Mouse (Mus musculus) limb, embryonic 11.5 days (tissue): ENCODE measurements around the gene Mrps18b. TPM values are rescaled to one million over a fixed set of nuclear protein-coding genes. Genes with fewer than 3 reads are reported as not detected.
A peak's percentile ranks its signal among the peaks of the same experiment; 100 is the strongest.
"Not testable (repeated sequence)": the region's sequence is repeated elsewhere in the genome, so short reads cannot be mapped to it uniquely, and the experiment has no call there.

ENCODE experiments used
- ATAC-seq: fragments of 200-750 bp; cut with Nextera tagmentation; 2 replicates; pipeline ENCODE4 v1.8.0; 2017; ENCODE audit warnings: low read depth; ENCODE audit not compliant: insufficient number of reproducible peaks, low FRiP score, low TSS enrichment
- DNase-seq: peaks from one replicate; pipeline ENCODE4 v3.0.0-alpha.2; 2015; ENCODE audit warnings: low spot score
- H3K27ac ChIP-seq: fragments of 300-500 bp; sonication (generic); replicated peaks from 2 replicates; pipeline ENCODE4 v1.5.1; 2014; ENCODE audit warnings: low read depth, mild to moderate bottlenecking, low read length
- H3K27me3 ChIP-seq: fragments of 300-500 bp; sonication (generic); 2 replicates; pipeline ENCODE4 v1.6.1; 2014; ENCODE audit warnings: mild to moderate bottlenecking, low read length, mixed read lengths; ENCODE audit not compliant: control insufficient read depth, insufficient read depth
- H3K36me3 ChIP-seq: fragments of 300-500 bp; sonication (generic); 2 replicates; pipeline ENCODE4 v1.6.1; 2014; ENCODE audit warnings: mild to moderate bottlenecking, low read length, moderate library complexity, mixed read lengths; ENCODE audit not compliant: control insufficient read depth, insufficient read depth
- H3K4me1 ChIP-seq: fragments of 300-500 bp; sonication (generic); 2 replicates; pipeline ENCODE4 v1.6.1; 2014; ENCODE audit warnings: low read length, mixed read lengths; ENCODE audit not compliant: control insufficient read depth, insufficient read depth
- H3K4me2 ChIP-seq: fragments of 300-500 bp; sonication (generic); 2 replicates; pipeline ENCODE4 v1.6.1; 2014; ENCODE audit warnings: low read depth, mild to moderate bottlenecking, moderate library complexity; ENCODE audit not compliant: severe bottlenecking
- H3K4me3 ChIP-seq: fragments of 300-500 bp; sonication (generic); 2 replicates; pipeline ENCODE4 v1.5.1; 2014; ENCODE audit warnings: low read depth, low read length
- H3K9ac ChIP-seq: fragments of 300-500 bp; sonication (generic); 2 replicates; pipeline ENCODE4 v1.6.1; 2014; ENCODE audit warnings: mild to moderate bottlenecking, low read length
- H3K9me3 ChIP-seq: fragments of 300-500 bp; sonication (generic); 2 replicates; pipeline ENCODE4 v1.6.1; 2016; ENCODE audit warnings: low read length; ENCODE audit not compliant: control insufficient read depth
- WGBS: fragments of 180-500 bp; shearing (Covaris S2); extraction: QIAGEN DNeasy Blood & Tissue Kit; methylation state at CpG from one replicate; pipeline ENCODE4 v1.1.7; 2014; 5-methylcytosine and 5-hydroxymethylcytosine counted together
- polyA plus RNA-seq: library from polyadenylated mRNA; unstranded; fragments of >200 nt; fragmentation: Nextera tagmentation; extraction: Ambion mirVana; gene quantifications from 2 replicates; pipeline ENCODE4 v1.2.1, GENCODE M21; 2014

The Mrps18b gene
- 80.2 and 81.7 TPM in 2 replicates for polyA plus RNA-seq

- under 1% methylated on average over 82 of the region's 83 CpGs for WGBS
Observed at GRCm38 (mm10) chr17:35916297-35917142, at the start of gene Mrps18b, which contains the start of gene Ppp1r10. Mrps18b (minus strand) TSS chr17:35916389. Ppp1r10 (plus strand) TSS chr17:35916434.

GRCm38 (mm10) chr17:35963279-35963678 is 47.1 kb upstream of the Mrps18b start:
- no peak for ATAC-seq
- Histone ChIP-seq H3K4me2 (no peak overlapping the region), H3K4me1 (no peaks in the 10 kb centered on the region), H3K27me3 (no peaks in the 10 kb centered on the region), H3K27ac (no peak overlapping the region), H3K36me3 (peaks cover 40% of the 10 kb centered on the region), H3K9ac (no peak overlapping the region), H3K4me3 (no peak overlapping the region), H3K9me3 (no peaks in the 10 kb centered on the region)
- WGBS: 90% methylated on average over 10 of the region's 10 CpGs
- DNase-seq: no peak

More at GRCm38 (mm10) chr17:35916297-35917142, at the start of gene Mrps18b, which contains the start of gene Ppp1r10:
- Histone ChIP-seq H3K27me3 (no peaks in the 10 kb centered on the region), H3K36me3 (no peaks in the 10 kb centered on the region), H3K4me3 (peak within 1 kb of the TSS; percentile 78), H3K4me1 (peaks cover 8% of the 10 kb centered on the region; the same call in 1 of the 2 replicates), H3K27ac (peak within 1 kb of the TSS; percentile 80), H3K4me2 (peak within 1 kb of the TSS; percentile 84), H3K9me3 (no peaks in the 10 kb centered on the region), H3K9ac (peak within 1 kb of the TSS; percentile 98)
- ATAC-seq (peak; percentile 94), DNase-seq (peak; percentile 99)

GRCm38 (mm10) chr17:35958533-35959223 is 42.5 kb upstream of the Mrps18b start:
- no peaks in the 10 kb centered on the region for H3K27me3 ChIP-seq
- DNase-seq (no peak), ATAC-seq (no peak)
- WGBS: 95% methylated on average over 15 of the region's 15 CpGs
- H3K36me3 ChIP-seq: peaks cover 56% of the 10 kb centered on the region
- no peaks in the 10 kb centered on the region for H3K9me3 ChIP-seq
- no peak overlapping the region for H3K4me2 ChIP-seq
- no peak overlapping the region for H3K4me3 ChIP-seq
- H3K27ac ChIP-seq: no peak overlapping the region
- no peaks in the 10 kb centered on the region for H3K4me1 ChIP-seq
- H3K9ac ChIP-seq: no peak overlapping the region

GRCm38 (mm10) chr17:35954665-35955064 is 38.5 kb upstream of the Mrps18b start:
- H3K27me3 ChIP-seq: no peaks in the 10 kb centered on the region
- ATAC-seq: no peak
- H3K27ac ChIP-seq: no peak overlapping the region
- no peak overlapping the region for H3K4me2 ChIP-seq
- DNase-seq: no peak
- no peak overlapping the region for H3K9ac ChIP-seq
- H3K4me3 ChIP-seq: no peak overlapping the region
- WGBS: 77% methylated on average over 8 of the region's 8 CpGs
- peaks cover 32% of the 10 kb centered on the region for H3K36me3 ChIP-seq
- no peaks in the 10 kb centered on the region for H3K4me1 ChIP-seq
- no peaks in the 10 kb centered on the region for H3K9me3 ChIP-seq

- not testable (repeated sequence) for H3K4me1 ChIP-seq, H3K4me2 ChIP-seq, H3K9ac ChIP-seq, ATAC-seq, H3K9me3 ChIP-seq, H3K27ac ChIP-seq, DNase-seq, H3K27me3 ChIP-seq, H3K4me3 ChIP-seq
- H3K36me3 ChIP-seq: peaks cover 12% of the 10 kb centered on the region
- 80% methylated on average over 2 of the region's 3 CpGs for WGBS
Observed at GRCm38 (mm10) chr17:35952559-35952958, 36.4 kb upstream of the Mrps18b start.

- not testable (repeated sequence) for H3K4me3 ChIP-seq, H3K36me3 ChIP-seq, H3K4me2 ChIP-seq, H3K9me3 ChIP-seq, DNase-seq, H3K27me3 ChIP-seq, H3K9ac ChIP-seq, H3K4me1 ChIP-seq, ATAC-seq, H3K27ac ChIP-seq
Observed at GRCm38 (mm10) chr17:35950946-35951345, 34.8 kb upstream of the Mrps18b start.

- Histone ChIP-seq H3K9ac (no peak overlapping the region), H3K27ac (no peak overlapping the region), H3K27me3 (no peaks in the 10 kb centered on the region), H3K4me2 (no peak overlapping the region), H3K4me1 (no peaks in the 10 kb centered on the region), H3K4me3 (no peak overlapping the region), H3K36me3 (no peaks in the 10 kb centered on the region), H3K9me3 (no peaks in the 10 kb centered on the region)
- WGBS: 74% methylated on average over 1 of the region's 1 CpGs
- ATAC-seq (no peak), DNase-seq (no peak)
Observed at GRCm38 (mm10) chr17:35939941-35940340, 23.8 kb upstream of the Mrps18b start.

- Histone ChIP-seq H3K4me2 (no peak overlapping the region), H3K4me3 (no peak overlapping the region), H3K27ac (no peak overlapping the region), H3K9me3 (no peaks in the 10 kb centered on the region), H3K9ac (no peak overlapping the region), H3K4me1 (no peaks in the 10 kb centered on the region), H3K36me3 (no peaks in the 10 kb centered on the region), H3K27me3 (no peaks in the 10 kb centered on the region)
- ATAC-seq (no peak), DNase-seq (no peak)
- 51% methylated on average over 2 of the region's 2 CpGs for WGBS
Observed at GRCm38 (mm10) chr17:35939108-35939507, 22.9 kb upstream of the Mrps18b start.
